Mouse (Mus musculus): ENCODE results near the gene Creb3. TPM values are rescaled to one million over a fixed set of nuclear protein-coding genes. Genes with fewer than 3 reads are reported as not detected.

Gene Creb3
- polyA plus RNA-seq, 2 experiments, result 10.9 to 21.7 TPM

- no peak for DNase-seq (ENCODE audit: low read depth in 3 of 3, low spot score in 3 of 3)
- Histone ChIP-seq H3K9ac (replicated peaks) (no peak within 1 kb of the TSS), H3K4me2 (ENCODE audit: low read depth) (no peak within 1 kb of the TSS), H3K4me1 (replicated peaks; ENCODE audit: control insufficient read depth in 2 of 2, insufficient read depth in 2 of 2, low read length in 1 of 2) (peaks cover 6 to 16% of the 10 kb centered on the region in 2 experiments), H3K36me3 (replicated peaks; ENCODE audit: control insufficient read depth, insufficient read depth, low read depth) (peaks cover 27% of the 10 kb centered on the region), H3K27me3 (ENCODE audit: control insufficient read depth, insufficient read depth, low read length) (no peaks in the 10 kb centered on the region), H3K4me3 (ENCODE audit: insufficient read depth in 1 of 2, low read depth in 2 of 2, low read length in 2 of 2) (no peak within 1 kb of the TSS), H3K27ac (no peak within 1 kb of the TSS), H3K9me3 (ENCODE audit: control insufficient read depth, low read length) (no peaks in the 10 kb centered on the region)
- ATAC-seq (ENCODE audit: insufficient read depth), result no peak
- TF ChIP-seq EP300 (IDR thresholded peaks at IDR 0.05; ENCODE audit: low read depth) (no peak), CTCF (IDR thresholded peaks at IDR 0.05; ENCODE audit: low read depth) (no peak)
- 74% methylated on average over 12 of the region's 12 CpGs for WGBS (ENCODE audit: insufficient replicate concordance)
These were observed 22.6 kb downstream of the Creb3 start, which contains the start of gene Msmp for GRCm38 (mm10) chr4:43584444-43585416. Gene Msmp (minus strand): TSS chr4:43584494.

GRCm38 (mm10) chr4:43585682-43586081, 23.6 kb downstream of the Creb3 start:
- no peak for TF ChIP-seq CTCF (IDR thresholded peaks at IDR 0.05; ENCODE audit: low read depth)
- TF ChIP-seq EP300 (IDR thresholded peaks at IDR 0.05; ENCODE audit: low read depth), result no peak
- ATAC-seq (ENCODE audit: insufficient read depth) (no peak), DNase-seq (ENCODE audit: low read depth in 3 of 3, low spot score in 3 of 3) (no peak)
- H3K4me1 ChIP-seq (replicated peaks; ENCODE audit: control insufficient read depth in 2 of 2, insufficient read depth in 2 of 2, low read length in 1 of 2), result peaks cover 6 to 15% of the 10 kb centered on the region in 2 experiments
- H3K27me3 ChIP-seq (ENCODE audit: control insufficient read depth, insufficient read depth, low read length), result no peaks in the 10 kb centered on the region
- no peak overlapping the region for H3K27ac ChIP-seq
- H3K36me3 ChIP-seq (replicated peaks; ENCODE audit: control insufficient read depth, insufficient read depth, low read depth), result peaks cover 27% of the 10 kb centered on the region
- no peak overlapping the region for H3K9ac ChIP-seq (replicated peaks)
- H3K4me3 ChIP-seq (ENCODE audit: insufficient read depth in 1 of 2, low read depth in 2 of 2, low read length in 2 of 2), result no peak overlapping the region
- no peak overlapping the region for H3K4me2 ChIP-seq (ENCODE audit: low read depth)
- H3K9me3 ChIP-seq (ENCODE audit: control insufficient read depth, low read length), result no peaks in the 10 kb centered on the region
- 74% methylated on average over 10 of the region's 10 CpGs for WGBS (ENCODE audit: insufficient replicate concordance)

GRCm38 (mm10) chr4:43586411-43586810, 24.3 kb downstream of the Creb3 start:
- Histone ChIP-seq H3K4me3 (ENCODE audit: insufficient read depth in 1 of 2, low read depth in 2 of 2, low read length in 2 of 2) (no peak overlapping the region), H3K9me3 (ENCODE audit: control insufficient read depth, low read length) (no peaks in the 10 kb centered on the region), H3K27me3 (ENCODE audit: control insufficient read depth, insufficient read depth, low read length) (no peaks in the 10 kb centered on the region), H3K27ac (no peak overlapping the region), H3K36me3 (replicated peaks; ENCODE audit: control insufficient read depth, insufficient read depth, low read depth) (peaks cover 20% of the 10 kb centered on the region), H3K4me2 (ENCODE audit: low read depth) (no peak overlapping the region), H3K4me1 (replicated peaks; ENCODE audit: control insufficient read depth in 2 of 2, insufficient read depth in 2 of 2, low read length in 1 of 2) (peaks cover 9 to 15% of the 10 kb centered on the region in 2 experiments), H3K9ac (replicated peaks) (no peak overlapping the region)
- TF ChIP-seq CTCF (IDR thresholded peaks at IDR 0.05; ENCODE audit: low read depth), result no peak
- no peak for TF ChIP-seq EP300 (IDR thresholded peaks at IDR 0.05; ENCODE audit: low read depth)
- ATAC-seq (ENCODE audit: insufficient read depth) (no peak), DNase-seq (ENCODE audit: low read depth in 3 of 3, low spot score in 3 of 3) (no peak)
- 79% methylated on average over 8 of the region's 8 CpGs for WGBS (ENCODE audit: insufficient replicate concordance)

GRCm38 (mm10) chr4:43587681-43588080, 25.5 kb downstream of the Creb3 start:
- ATAC-seq (ENCODE audit: insufficient read depth) (peak; percentile 21; the same call in 1 of the 2 replicates), DNase-seq (ENCODE audit: low read depth in 3 of 3, low spot score in 3 of 3) (no peak)
- peaks cover 8% of the 10 kb centered on the region for H3K36me3 ChIP-seq (replicated peaks; ENCODE audit: control insufficient read depth, insufficient read depth, low read depth)
- TF ChIP-seq CTCF (IDR thresholded peaks at IDR 0.05; ENCODE audit: low read depth), result no peak
- TF ChIP-seq EP300 (IDR thresholded peaks at IDR 0.05; ENCODE audit: low read depth), result no peak
- no peak overlapping the region for H3K4me3 ChIP-seq (ENCODE audit: insufficient read depth in 1 of 2, low read depth in 2 of 2, low read length in 2 of 2)
- 17% methylated on average over 7 of the region's 7 CpGs for WGBS (ENCODE audit: insufficient replicate concordance)
- no peaks in the 10 kb centered on the region for H3K9me3 ChIP-seq (ENCODE audit: control insufficient read depth, low read length)
- H3K27me3 ChIP-seq (ENCODE audit: control insufficient read depth, insufficient read depth, low read length), result no peaks in the 10 kb centered on the region
- H3K4me1 ChIP-seq (replicated peaks; ENCODE audit: control insufficient read depth in 2 of 2, insufficient read depth in 2 of 2, low read length in 1 of 2), result peaks cover 9 to 15% of the 10 kb centered on the region in 2 experiments
- H3K4me2 ChIP-seq (ENCODE audit: low read depth), result 0 out of 2 replicates have a peak overlapping the region, but pooled peaks have one; percentile 8
- no peak overlapping the region for H3K27ac ChIP-seq
- no peak overlapping the region for H3K9ac ChIP-seq (replicated peaks)

- no peak overlapping the region for H3K4me3 ChIP-seq (ENCODE audit: insufficient read depth in 1 of 2, low read depth in 2 of 2, low read length in 2 of 2)
- no peak for TF ChIP-seq CTCF (IDR thresholded peaks at IDR 0.05; ENCODE audit: low read depth)
- TF ChIP-seq EP300 (IDR thresholded peaks at IDR 0.05; ENCODE audit: low read depth), result no peak
- no peaks in the 10 kb centered on the region for H3K9me3 ChIP-seq (ENCODE audit: control insufficient read depth, low read length)
- H3K9ac ChIP-seq (replicated peaks), result no peak overlapping the region
- H3K27ac ChIP-seq, result no peak overlapping the region
- H3K4me2 ChIP-seq (ENCODE audit: low read depth), result no peak overlapping the region
- ATAC-seq (ENCODE audit: insufficient read depth) (no peak), DNase-seq (ENCODE audit: low read depth in 3 of 3, low spot score in 3 of 3) (no peak)
- 34% methylated on average over 5 of the region's 5 CpGs for WGBS (ENCODE audit: insufficient replicate concordance)
- H3K27me3 ChIP-seq (ENCODE audit: control insufficient read depth, insufficient read depth, low read length), result no peaks in the 10 kb centered on the region
- H3K4me1 ChIP-seq (replicated peaks; ENCODE audit: control insufficient read depth in 2 of 2, insufficient read depth in 2 of 2, low read length in 1 of 2), result peaks cover 9 to 15% of the 10 kb centered on the region in 2 experiments
- no peaks in the 10 kb centered on the region for H3K36me3 ChIP-seq (replicated peaks; ENCODE audit: control insufficient read depth, insufficient read depth, low read depth)
These were observed 29.4 kb downstream of the Creb3 start for GRCm38 (mm10) chr4:43591543-43591942.

Data from liver, embryonic 14.5 days (tissue).